Mouse (Mus musculus) forebrain, embryonic 10.5 days (tissue): ENCODE results near the gene Runx2. TPM values are rescaled to one million over a fixed set of nuclear protein-coding genes. Genes with fewer than 3 reads are reported as not detected.

Experiments
- DNase-seq: peaks from one replicate; pipeline ENCODE4 v3.0.0-alpha.2; 2017; ENCODE audit warnings: low spot score; ENCODE audit errors: extremely low spot score
- H3K27ac ChIP-seq: fragments of 300-500 bp; sonication (generic); 2 replicates; pipeline ENCODE4 v1.5.1; 2016; ENCODE audit warnings: mild to moderate bottlenecking
- H3K27me3 ChIP-seq: fragments of 300-500 bp; sonication (generic); 2 replicates; pipeline ENCODE4 v1.6.1; 2016; ENCODE audit warnings: mild to moderate bottlenecking; ENCODE audit not compliant: poor library complexity, severe bottlenecking
- H3K36me3 ChIP-seq: fragments of 300-500 bp; sonication (generic); replicated peaks from 2 replicates; pipeline ENCODE4 v1.6.1; 2016; ENCODE audit warnings: mild to moderate bottlenecking, moderate library complexity
- H3K4me1 ChIP-seq: fragments of 300-500 bp; sonication (generic); 2 replicates; pipeline ENCODE4 v1.6.1; 2016
- H3K4me3 ChIP-seq: fragments of 300-500 bp; sonication (generic); 2 replicates; pipeline ENCODE4 v1.5.1; 2016; ENCODE audit warnings: mild to moderate bottlenecking, moderate library complexity
- H3K9me3 ChIP-seq: fragments of 300-500 bp; sonication (generic); 2 replicates; pipeline ENCODE4 v1.6.1; 2016; ENCODE audit warnings: mild to moderate bottlenecking, moderate library complexity
- WGBS: fragments of 180-500 bp; shearing (Covaris S2); methylation state at CpG from one replicate; pipeline ENCODE4 v1.1.7; 2016; 5-methylcytosine and 5-hydroxymethylcytosine counted together
- polyA plus RNA-seq: library from polyadenylated mRNA; unstranded; fragments of >200 nt; fragmentation: Nextera tagmentation; extraction: Ambion mirVana; gene quantifications from 2 replicates; pipeline ENCODE4 v1.2.1, GENCODE M21; 2016

Gene Runx2
- polyA plus RNA-seq, 1 experiment from 2014 or later = 0.30 TPM

GRCm38 (mm10) chr17:44606245-44606644, 208.4 kb downstream of the Runx2 start:
- DNase-seq = no peak
- Histone ChIP-seq H3K27ac (no peak overlapping the region), H3K27me3 (no peaks in the 10 kb centered on the region; the same call in 1 of the 2 replicates), H3K9me3 (no peaks in the 10 kb centered on the region), H3K36me3 (no peaks in the 10 kb centered on the region), H3K4me3 (no peak overlapping the region), H3K4me1 (peaks cover 10% of the 10 kb centered on the region)
- 89% methylated on average over 7 of the region's 7 CpGs for WGBS

- no peaks in the 10 kb centered on the region for H3K36me3 ChIP-seq
Observed at GRCm38 (mm10) chr17:44605749-44606148, 208.8 kb downstream of the Runx2 start.

GRCm38 (mm10) chr17:44603170-44603569, 211.4 kb downstream of the Runx2 start:
- Histone ChIP-seq H3K9me3 (no peaks in the 10 kb centered on the region), H3K4me3 (no peak overlapping the region), H3K36me3 (no peaks in the 10 kb centered on the region), H3K27ac (no peak overlapping the region), H3K4me1 (peaks cover under 1% of the 10 kb centered on the region; the same call in 1 of the 2 replicates), H3K27me3 (no peaks in the 10 kb centered on the region)
- DNase-seq = no peak
- 86% methylated on average over 4 of the region's 4 CpGs for WGBS

More at GRCm38 (mm10) chr17:44605749-44606148, 208.8 kb downstream of the Runx2 start:
- 87% methylated on average over 3 of the region's 3 CpGs for WGBS
- peaks cover 10% of the 10 kb centered on the region for H3K4me1 ChIP-seq
- no peaks in the 10 kb centered on the region for H3K9me3 ChIP-seq
- H3K4me3 ChIP-seq = no peak overlapping the region
- DNase-seq = no peak
- no peaks in the 10 kb centered on the region; the same call in 1 of the 2 replicates for H3K27me3 ChIP-seq
- no peak overlapping the region for H3K27ac ChIP-seq

GRCm38 (mm10) chr17:44601317-44602021, 213.1 kb downstream of the Runx2 start:
- Histone ChIP-seq H3K9me3 (no peaks in the 10 kb centered on the region), H3K27ac (no peak overlapping the region), H3K27me3 (no peaks in the 10 kb centered on the region; the same call in 1 of the 2 replicates), H3K36me3 (no peaks in the 10 kb centered on the region), H3K4me1 (peaks cover 4% of the 10 kb centered on the region; the same call in 1 of the 2 replicates), H3K4me3 (no peak overlapping the region)
- no peak for DNase-seq
- 79% methylated on average over 11 of the region's 11 CpGs for WGBS

- H3K9me3 ChIP-seq = no peaks in the 10 kb centered on the region
- no peaks in the 10 kb centered on the region; the same call in 1 of the 2 replicates for H3K27me3 ChIP-seq
- no peak overlapping the region for H3K27ac ChIP-seq
- 82% methylated on average over 1 of the region's 1 CpGs for WGBS
- no peaks in the 10 kb centered on the region for H3K36me3 ChIP-seq
- peaks cover 4% of the 10 kb centered on the region; the same call in 1 of the 2 replicates for H3K4me1 ChIP-seq
- DNase-seq = no peak
- no peak overlapping the region for H3K4me3 ChIP-seq
Observed at GRCm38 (mm10) chr17:44599856-44600255, 214.7 kb downstream of the Runx2 start.

GRCm38 (mm10) chr17:44599132-44599531, 215.5 kb downstream of the Runx2 start:
- Histone ChIP-seq H3K36me3 (no peaks in the 10 kb centered on the region), H3K27ac (no peak overlapping the region), H3K9me3 (no peaks in the 10 kb centered on the region), H3K27me3 (no peaks in the 10 kb centered on the region; the same call in 1 of the 2 replicates), H3K4me3 (no peak overlapping the region), H3K4me1 (peaks cover 4% of the 10 kb centered on the region; the same call in 1 of the 2 replicates)
- WGBS = 87% methylated on average over 2 of the region's 2 CpGs
- no peak for DNase-seq

GRCm38 (mm10) chr17:44597918-44598504, 216.6 kb downstream of the Runx2 start:
- Histone ChIP-seq H3K4me1 (peaks cover 4% of the 10 kb centered on the region; the same call in 1 of the 2 replicates), H3K27me3 (no peaks in the 10 kb centered on the region; the same call in 1 of the 2 replicates), H3K36me3 (no peaks in the 10 kb centered on the region), H3K4me3 (no peak overlapping the region), H3K9me3 (no peaks in the 10 kb centered on the region), H3K27ac (no peak overlapping the region)
- DNase-seq = no peak
- 78% methylated on average over 8 of the region's 8 CpGs for WGBS

- H3K4me3 ChIP-seq = no peak overlapping the region
- no peaks in the 10 kb centered on the region for H3K36me3 ChIP-seq
- H3K9me3 ChIP-seq = no peaks in the 10 kb centered on the region
- H3K27me3 ChIP-seq = no peaks in the 10 kb centered on the region; the same call in 1 of the 2 replicates
- peaks cover 15% of the 10 kb centered on the region for H3K4me1 ChIP-seq
- 91% methylated on average over 6 of the region's 6 CpGs for WGBS
- DNase-seq = no peak
- no peak overlapping the region for H3K27ac ChIP-seq
Observed at GRCm38 (mm10) chr17:44592737-44593090, 221.9 kb downstream of the Runx2 start.

GRCm38 (mm10) chr17:44592067-44592736, 222.4 kb downstream of the Runx2 start:
- WGBS = 88% methylated on average over 16 of the region's 16 CpGs
- Histone ChIP-seq H3K27ac (no peak overlapping the region), H3K36me3 (no peaks in the 10 kb centered on the region), H3K4me3 (no peak overlapping the region), H3K27me3 (no peaks in the 10 kb centered on the region), H3K9me3 (no peaks in the 10 kb centered on the region), H3K4me1 (peaks cover 19% of the 10 kb centered on the region)
- no peak for DNase-seq

- no peaks in the 10 kb centered on the region for H3K9me3 ChIP-seq
- H3K27me3 ChIP-seq = no peaks in the 10 kb centered on the region
- no peak overlapping the region for H3K4me3 ChIP-seq
- WGBS = 60% methylated on average over 3 of the region's 3 CpGs
- peaks cover 23% of the 10 kb centered on the region for H3K4me1 ChIP-seq
- DNase-seq = no peak
- no peak overlapping the region for H3K27ac ChIP-seq
- no peaks in the 10 kb centered on the region for H3K36me3 ChIP-seq
Observed at GRCm38 (mm10) chr17:44588470-44588869, 226.1 kb downstream of the Runx2 start.

GRCm38 (mm10) chr17:44588020-44588419, 226.6 kb downstream of the Runx2 start:
- WGBS = 10% methylated on average over 3 of the region's 3 CpGs
- H3K27ac ChIP-seq = no peak overlapping the region; the same call in 1 of the 2 replicates
- no peak overlapping the region for H3K4me3 ChIP-seq
- no peaks in the 10 kb centered on the region for H3K9me3 ChIP-seq
- peaks cover 23% of the 10 kb centered on the region for H3K4me1 ChIP-seq
- no peak for DNase-seq
- H3K36me3 ChIP-seq = no peaks in the 10 kb centered on the region
- no peaks in the 10 kb centered on the region for H3K27me3 ChIP-seq

GRCm38 (mm10) chr17:44586196-44586595, 228.4 kb downstream of the Runx2 start:
- Histone ChIP-seq H3K4me3 (no peak overlapping the region), H3K27me3 (no peaks in the 10 kb centered on the region), H3K36me3 (no peaks in the 10 kb centered on the region), H3K4me1 (peaks cover 23% of the 10 kb centered on the region), H3K27ac (no peak overlapping the region), H3K9me3 (no peaks in the 10 kb centered on the region)
- DNase-seq = no peak
- WGBS = 58% methylated on average over 3 of the region's 3 CpGs

GRCm38 (mm10) chr17:44584781-44585180, 229.8 kb downstream of the Runx2 start:
- Histone ChIP-seq H3K9me3 (no peaks in the 10 kb centered on the region), H3K36me3 (no peaks in the 10 kb centered on the region), H3K27ac (no peak overlapping the region), H3K4me1 (peaks cover 23% of the 10 kb centered on the region), H3K27me3 (no peaks in the 10 kb centered on the region), H3K4me3 (no peak overlapping the region)
- WGBS = 87% methylated on average over 6 of the region's 6 CpGs
- no peak for DNase-seq
